Mouse (Mus musculus) gastrocnemius, adult 18-20 months (tissue): ENCODE measurements around the gene Trim65. TPM values are rescaled to one million over a fixed set of nuclear protein-coding genes. Genes with fewer than 3 reads are reported as not detected.

ENCODE experiments used
- DNase-seq: peaks from one replicate; pipeline ENCODE4 v3.0.0; 2021; ENCODE audit warnings: low spot score
- total RNA-seq, 2 experiments: library from RNA; stranded (reverse); gene quantifications; 2 replicates each; pipeline ENCODE4 v1.2.3; 2021

Trim65 gene
- total RNA-seq, 2 experiments from 2014 or later, result 4.2 to 4.6 TPM

GRCm38 (mm10) chr11:116091591-116091990 lies 39.3 kb downstream of the Trim65 start:
- DNase-seq, result no peak

GRCm38 (mm10) chr11:116089545-116089944 lies 41.4 kb downstream of the Trim65 start:
- DNase-seq, result no peak

- no peak for DNase-seq
Measured at GRCm38 (mm10) chr11:116088741-116089394, 42.1 kb downstream of the Trim65 start.

GRCm38 (mm10) chr11:116088188-116088587 lies 42.7 kb downstream of the Trim65 start:
- DNase-seq, result no peak

- peak; percentile 93 for DNase-seq
Measured at GRCm38 (mm10) chr11:116087194-116088130, 43.5 kb downstream of the Trim65 start.

GRCm38 (mm10) chr11:116086258-116087193 lies 44.4 kb downstream of the Trim65 start, which contains the start of gene Wbp2:
Gene Wbp2, minus strand, starts transcription at chr11:116086995.
- peak; percentile 98 for DNase-seq

- no peak for DNase-seq
Measured at GRCm38 (mm10) chr11:116084166-116084565, 46.8 kb downstream of the Trim65 start.

- DNase-seq, result no peak
Measured at GRCm38 (mm10) chr11:116083096-116083672, 47.7 kb downstream of the Trim65 start.

- peak; percentile 51 for DNase-seq
Measured at GRCm38 (mm10) chr11:116081081-116081480, 49.8 kb downstream of the Trim65 start.

GRCm38 (mm10) chr11:116079511-116079910 lies 51.4 kb downstream of the Trim65 start:
- DNase-seq, result no peak

- no peak for DNase-seq
Measured at GRCm38 (mm10) chr11:116078676-116079320, 52.1 kb downstream of the Trim65 start.

GRCm38 (mm10) chr11:116078221-116078620 lies 52.7 kb downstream of the Trim65 start:
- DNase-seq, result peak; percentile 31

- DNase-seq, result no peak
Measured at GRCm38 (mm10) chr11:116077446-116078204, 53.3 kb downstream of the Trim65 start, which contains the start of gene Unc13d. Gene Unc13d, minus strand, starts transcription at chr11:116077961.

GRCm38 (mm10) chr11:116076836-116077235 lies 54.1 kb downstream of the Trim65 start:
- DNase-seq, result no peak

GRCm38 (mm10) chr11:116076266-116076540 lies 54.7 kb downstream of the Trim65 start:
- DNase-seq, result no peak

- DNase-seq, result no peak
Measured at GRCm38 (mm10) chr11:116075539-116076265, 55.2 kb downstream of the Trim65 start.

GRCm38 (mm10) chr11:116074436-116074991 lies 56.4 kb downstream of the Trim65 start:
- DNase-seq, result no peak

GRCm38 (mm10) chr11:116072608-116073007 lies 58.3 kb downstream of the Trim65 start:
- no peak for DNase-seq
